Mouse (Mus musculus): Measurements from ENCODE around the gene E2f1.

The E2f1 gene

GRCm38 (mm10) chr2:154551927-154552326, 17.8 kb downstream of the E2f1 start:
- no peak for DNase-seq (ENCODE audit: low spot score)

GRCm38 (mm10) chr2:154551476-154551875, 18.2 kb downstream of the E2f1 start, which contains the start of gene Actl10:
TSS of gene Actl10 (plus strand) at chr2:154551776.
- no peak for DNase-seq (ENCODE audit: low spot score)

GRCm38 (mm10) chr2:154550937-154551336, 18.8 kb downstream of the E2f1 start:
- DNase-seq (ENCODE audit: low spot score), result no peak

GRCm38 (mm10) chr2:154549886-154550189, 19.9 kb downstream of the E2f1 start:
- no peak for DNase-seq (ENCODE audit: low spot score)

GRCm38 (mm10) chr2:154549127-154549885, 20.4 kb downstream of the E2f1 start:
- DNase-seq (ENCODE audit: low spot score), result no peak

- DNase-seq (ENCODE audit: low spot score), result no peak
Observed at GRCm38 (mm10) chr2:154548688-154549087, 21.0 kb downstream of the E2f1 start.

GRCm38 (mm10) chr2:154546711-154547110, 23.0 kb downstream of the E2f1 start, which contains the start of gene 1700003F12Rik:
TSS of gene 1700003F12Rik (plus strand) at chr2:154547085.
- no peak for DNase-seq (ENCODE audit: low spot score)

- DNase-seq (ENCODE audit: low spot score), result no peak
Observed at GRCm38 (mm10) chr2:154543567-154544347, 25.9 kb downstream of the E2f1 start.

GRCm38 (mm10) chr2:154541630-154542029, 28.1 kb downstream of the E2f1 start:
- DNase-seq (ENCODE audit: low spot score), result no peak

- DNase-seq (ENCODE audit: low spot score), result no peak
Observed at GRCm38 (mm10) chr2:154539720-154540119, 30.0 kb downstream of the E2f1 start.

- no peak for DNase-seq (ENCODE audit: low spot score)
Observed at GRCm38 (mm10) chr2:154538710-154539109, 31.0 kb downstream of the E2f1 start.

GRCm38 (mm10) chr2:154538310-154538709, 31.4 kb downstream of the E2f1 start:
- DNase-seq (ENCODE audit: low spot score), result no peak

GRCm38 (mm10) chr2:154534704-154535270, 34.9 kb downstream of the E2f1 start:
- no peak for DNase-seq (ENCODE audit: low spot score)

- no peak for DNase-seq (ENCODE audit: low spot score)
Observed at GRCm38 (mm10) chr2:154532888-154533287, 36.8 kb downstream of the E2f1 start.

- DNase-seq (ENCODE audit: low spot score), result no peak
Observed at GRCm38 (mm10) chr2:154526531-154526930, 43.2 kb downstream of the E2f1 start.

GRCm38 (mm10) chr2:154525285-154525684, 44.4 kb downstream of the E2f1 start:
- DNase-seq (ENCODE audit: low spot score), result no peak

- DNase-seq (ENCODE audit: low spot score), result no peak
Observed at GRCm38 (mm10) chr2:154522334-154522733, 47.4 kb downstream of the E2f1 start.

- no peak for DNase-seq (ENCODE audit: low spot score)
Observed at GRCm38 (mm10) chr2:154521449-154521848, 48.2 kb downstream of the E2f1 start.

GRCm38 (mm10) chr2:154517424-154517823, 52.3 kb downstream of the E2f1 start:
- DNase-seq (ENCODE audit: low spot score), result no peak

GRCm38 (mm10) chr2:154516944-154517343, 52.7 kb downstream of the E2f1 start:
- no peak for DNase-seq (ENCODE audit: low spot score)

GRCm38 (mm10) chr2:154510141-154510540, 59.6 kb downstream of the E2f1 start:
- DNase-seq (ENCODE audit: low spot score), result no peak

All from ovary, postnatal 10 days (tissue).